Mouse (Mus musculus) brain, embryonic 14.5 days (tissue): ENCODE data around the gene Zc3h14.

Source experiments
- CTCF ChIP-seq: fragments of 200-500 bp; IDR thresholded peaks from 2 replicates; pipeline ENCODE4 v1.5.1; 2012; ENCODE audit warnings: inconsistent platforms, mild to moderate bottlenecking, moderate library complexity, borderline replicate concordance; ENCODE audit not compliant: insufficient read depth, insufficient read length; ENCODE audit errors: extremely low read depth
- POLR2A ChIP-seq: fragments of 200-500 bp; IDR thresholded peaks from 2 replicates; pipeline ENCODE4 v1.6.1; 2012; ENCODE audit warnings: mild to moderate bottlenecking, inconsistent platforms, borderline replicate concordance; ENCODE audit not compliant: poor library complexity, insufficient read depth, insufficient read length, severe bottlenecking; ENCODE audit errors: extremely low read depth

DNA sequence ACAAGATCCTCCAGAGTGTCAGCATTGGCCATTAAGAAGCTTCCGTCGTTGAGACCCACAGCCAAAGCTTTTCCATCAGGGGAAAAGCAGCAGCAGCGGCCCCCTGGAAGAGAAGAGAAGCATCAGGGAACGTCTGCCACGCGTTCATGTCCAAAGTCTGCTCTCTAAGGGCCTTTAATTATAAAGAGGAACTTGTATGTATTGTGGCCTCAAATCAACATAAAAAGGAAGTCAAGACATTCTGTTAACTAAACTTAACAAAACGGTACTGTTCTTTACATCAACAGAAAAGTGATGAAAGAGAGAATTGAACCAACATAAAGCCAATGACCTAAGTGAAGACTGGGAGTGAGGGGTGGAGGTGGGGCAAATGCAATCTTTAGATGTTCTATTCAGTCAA lies 84.4 kb downstream of the Zc3h14 start:
- TF ChIP-seq POLR2A (no peak), CTCF (no peak)
